Mouse (Mus musculus) adrenal gland, adult 18-20 months (tissue): ENCODE measurements around the gene Szt2. TPM values are rescaled to one million over a fixed set of nuclear protein-coding genes. Genes with fewer than 3 reads are reported as not detected.

Source experiments
- DNase-seq, 2 experiments: peaks; one replicate each; pipeline ENCODE4 v3.0.0; 2021 to 2022; ENCODE audit warnings: low spot score in 2 of 2
- total RNA-seq, 2 experiments: library from RNA; stranded (reverse); gene quantifications; 1 replicate in 1 of 2; 2 replicates in 1 of 2; pipeline ENCODE4 v1.2.3; 2021

The Szt2 gene
- total RNA-seq, 2 experiments from 2014 or later, result 13.9 to 19.2 TPM

- no peak for DNase-seq
Observed at GRCm38 (mm10) chr4:118359211-118359895, 49.7 kb downstream of the Szt2 start.

GRCm38 (mm10) chr4:118358159-118358895, 50.7 kb downstream of the Szt2 start:
- no peak for DNase-seq

- no peak for DNase-seq
Observed at GRCm38 (mm10) chr4:118357504-118357903, 51.6 kb downstream of the Szt2 start.

- DNase-seq, result no peak
Observed at GRCm38 (mm10) chr4:118356738-118357137, 52.3 kb downstream of the Szt2 start.

GRCm38 (mm10) chr4:118354289-118354688, 54.8 kb downstream of the Szt2 start:
- no peak for DNase-seq

- DNase-seq, result no peak
Observed at GRCm38 (mm10) chr4:118353689-118354088, 55.4 kb downstream of the Szt2 start.

- DNase-seq, result no peak
Observed at GRCm38 (mm10) chr4:118351828-118352227, 57.2 kb downstream of the Szt2 start.

- DNase-seq, result no peak
Observed at GRCm38 (mm10) chr4:118350864-118351263, 58.2 kb downstream of the Szt2 start.

- DNase-seq, result no peak
Observed at GRCm38 (mm10) chr4:118347529-118348309, 61.4 kb downstream of the Szt2 start.

- no peak for DNase-seq
Observed at GRCm38 (mm10) chr4:118341447-118341846, 67.6 kb downstream of the Szt2 start.

GRCm38 (mm10) chr4:118336658-118337057, 72.4 kb downstream of the Szt2 start:
- DNase-seq, result peak; percentile 40 to 50

- DNase-seq, result no peak
Observed at GRCm38 (mm10) chr4:118335991-118336390, 73.1 kb downstream of the Szt2 start.

GRCm38 (mm10) chr4:118331777-118332176, 77.3 kb downstream of the Szt2 start:
- DNase-seq, result no peak

GRCm38 (mm10) chr4:118326476-118326875, 82.6 kb downstream of the Szt2 start:
- no peak for DNase-seq

GRCm38 (mm10) chr4:118320636-118321035, 88.4 kb downstream of the Szt2 start:
- no peak for DNase-seq

GRCm38 (mm10) chr4:118319706-118320344, 89.2 kb downstream of the Szt2 start:
- no peak for DNase-seq

GRCm38 (mm10) chr4:118316662-118317061, 92.4 kb downstream of the Szt2 start:
- DNase-seq, result no peak

GRCm38 (mm10) chr4:118315286-118315685, 93.8 kb downstream of the Szt2 start:
- no peak for DNase-seq
